Mouse (Mus musculus) myocyte (in vitro differentiated cells): Measurements from ENCODE around the gene Enah. TPM values are rescaled to one million over a fixed set of nuclear protein-coding genes. Genes with fewer than 3 reads are reported as not detected.

Source experiments
- H3K27me3 ChIP-seq: one replicate; pipeline ENCODE4 v1.6.1; 2011; ENCODE audit not compliant: control insufficient read depth, insufficient read depth, insufficient read length
- H3K36me3 ChIP-seq: one replicate; pipeline ENCODE4 v1.6.1; 2011; ENCODE audit not compliant: control insufficient read depth, insufficient read depth
- H3K4me2 ChIP-seq: one replicate; pipeline ENCODE4 v1.6.1; 2011; ENCODE audit warnings: low read depth, control low read depth
- H3K4me3 ChIP-seq: one replicate; pipeline ENCODE4 v1.5.1; 2011; ENCODE audit warnings: mild to moderate bottlenecking, control low read depth, moderate library complexity
- H3K79me2 ChIP-seq: one replicate; pipeline ENCODE4 v1.6.1; 2011; ENCODE audit not compliant: control insufficient read depth, insufficient read depth
- H3ac ChIP-seq: one replicate; pipeline ENCODE4 v1.6.1; 2011; ENCODE audit not compliant: control insufficient read depth, insufficient read length
- CEBPB ChIP-seq: IDR thresholded peaks from 2 replicates; pipeline ENCODE4 v1.6.1; 2011; ENCODE audit warnings: mild to moderate bottlenecking, moderate library complexity; ENCODE audit not compliant: poor library complexity, insufficient read depth, severe bottlenecking
- E2F4 ChIP-seq: IDR thresholded peaks from one replicate; pipeline ENCODE4 v1.6.1; 2011; ENCODE audit warnings: mild to moderate bottlenecking, control low read depth, moderate library complexity; ENCODE audit not compliant: insufficient read depth
- MAX ChIP-seq: IDR thresholded peaks from one replicate; pipeline ENCODE4 v1.6.1; 2011; ENCODE audit warnings: low read depth, mild to moderate bottlenecking, control low read depth
- MYOD1 ChIP-seq, 3 experiments: IDR thresholded peaks; one replicate each; pipeline ENCODE4 v1.6.1; 2011; ENCODE audit warnings: control low read depth in 2 of 3, low read depth in 2 of 3, mild to moderate bottlenecking in 2 of 3, moderate library complexity in 1 of 3; ENCODE audit not compliant: insufficient read length in 2 of 3, control insufficient read depth in 1 of 3
- MYOG ChIP-seq, 3 experiments: IDR thresholded peaks; one replicate each; pipeline ENCODE4 v1.6.1; 2011; ENCODE audit warnings: control low read depth in 2 of 3, low read depth in 2 of 3, mild to moderate bottlenecking in 2 of 3; ENCODE audit not compliant: insufficient read length in 2 of 3, control insufficient read depth in 1 of 3, insufficient read depth in 1 of 3
- POLR2A ChIP-seq: IDR thresholded peaks from one replicate; pipeline ENCODE4 v1.6.1; 2011; ENCODE audit warnings: low read depth, mild to moderate bottlenecking, control low read depth, moderate library complexity; ENCODE audit not compliant: insufficient read length
- POLR2AphosphoS2 ChIP-seq: IDR thresholded peaks from one replicate; pipeline ENCODE4 v1.6.1; 2011; ENCODE audit warnings: low read depth, control low read depth; ENCODE audit not compliant: insufficient read length
- REST ChIP-seq: IDR thresholded peaks from one replicate; pipeline ENCODE4 v1.6.1; 2011; ENCODE audit warnings: mild to moderate bottlenecking, control low read depth, moderate library complexity; ENCODE audit not compliant: insufficient read depth, insufficient read length
- SRF ChIP-seq: IDR thresholded peaks from one replicate; pipeline ENCODE4 v1.6.1; 2011; ENCODE audit warnings: low read depth; ENCODE audit not compliant: control insufficient read depth, insufficient read length
- TCF12 ChIP-seq: IDR thresholded peaks from one replicate; pipeline ENCODE4 v1.6.1; 2011; ENCODE audit warnings: mild to moderate bottlenecking, control low read depth; ENCODE audit not compliant: poor library complexity, insufficient read depth, severe bottlenecking
- TCF3 ChIP-seq: IDR thresholded peaks from one replicate; pipeline ENCODE4 v1.6.1; 2011; ENCODE audit warnings: low read depth, control low read depth; ENCODE audit not compliant: insufficient read length
- USF1 ChIP-seq: IDR thresholded peaks from one replicate; pipeline ENCODE4 v1.6.1; 2011; ENCODE audit warnings: low read depth, mild to moderate bottlenecking, control low read depth, moderate library complexity
- polyA plus RNA-seq: library from polyadenylated mRNA; unstranded; fragments of >200 nt; fragmentation: generic; extraction: Trizol; gene quantifications from one replicate; pipeline ENCODE4 v1.2.1, GENCODE M21; 2012; ENCODE audit warnings: missing spikeins

Enah gene
- polyA plus RNA-seq, 1 experiment = 72.9 TPM

DNA sequence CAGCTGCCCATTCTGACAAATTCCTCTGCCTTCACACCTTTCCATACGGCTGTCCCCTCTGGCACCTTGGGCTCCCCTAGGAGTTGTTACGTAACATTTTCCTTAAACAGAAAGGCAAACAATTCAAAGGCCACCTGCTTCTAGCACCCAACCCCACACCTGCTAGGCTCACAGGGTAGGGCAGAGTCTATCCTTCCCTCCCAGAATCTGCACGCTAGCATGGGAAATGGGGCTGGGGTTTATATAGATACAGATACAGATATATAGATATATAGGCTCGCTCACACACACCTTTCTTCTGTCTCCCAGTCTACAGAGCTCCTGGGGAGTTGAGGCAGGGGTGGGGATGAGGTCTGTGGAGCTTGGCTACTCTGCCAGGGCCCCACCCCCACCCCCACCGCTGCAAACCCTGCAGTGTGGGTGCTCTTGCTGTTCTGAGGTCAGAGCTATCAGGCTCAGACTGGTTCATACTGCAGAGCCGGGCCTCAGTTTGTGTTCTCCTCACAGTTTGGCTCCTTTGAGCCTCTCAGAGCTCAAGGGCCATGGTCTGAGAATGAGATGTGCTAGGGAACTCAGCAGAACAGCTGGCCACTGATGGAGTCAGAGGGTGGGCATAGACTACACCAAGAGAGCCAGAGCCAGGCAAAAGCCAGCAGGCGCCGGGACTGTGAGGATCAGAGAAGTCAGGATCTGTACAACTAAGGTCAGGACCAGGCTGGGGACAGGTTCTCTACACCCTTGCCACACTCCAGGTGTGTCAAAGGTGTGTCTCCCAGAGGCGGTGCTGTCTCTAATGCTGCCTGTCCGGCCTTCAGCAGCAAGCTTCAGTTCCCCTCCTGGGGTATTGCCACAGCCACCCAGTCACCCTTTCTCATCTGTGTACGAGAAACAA lies 154.6 kb downstream of the Enah start:
- no peak for TF ChIP-seq MYOD1 (IDR thresholded peaks at IDR 0.05; ENCODE audit: control insufficient read depth in 1 of 3, insufficient read length in 2 of 3, low read depth in 2 of 3)
- TF ChIP-seq SRF = no peak
- TF ChIP-seq MYOG (IDR thresholded peaks at IDR 0.05; ENCODE audit: control insufficient read depth in 1 of 3, insufficient read depth in 1 of 3, insufficient read length in 2 of 3, low read depth in 2 of 3) = no peak
- TF ChIP-seq TCF12 = no peak
- TF ChIP-seq POLR2A = no peak
- no peak for TF ChIP-seq E2F4
- TF ChIP-seq USF1 = no peak
- no peak for TF ChIP-seq MAX
- TF ChIP-seq REST = no peak
- no peak for TF ChIP-seq POLR2AphosphoS2
- no peak for TF ChIP-seq CEBPB
- no peak for TF ChIP-seq TCF3
- H3K4me3 ChIP-seq = no peak overlapping the region
- H3K27me3 ChIP-seq = no peaks in the 10 kb centered on the region
- no peaks in the 10 kb centered on the region for H3K36me3 ChIP-seq
- no peak overlapping the region for H3ac ChIP-seq
- H3K79me2 ChIP-seq = no peaks in the 10 kb centered on the region
- H3K4me2 ChIP-seq = no peak overlapping the region

DNA sequence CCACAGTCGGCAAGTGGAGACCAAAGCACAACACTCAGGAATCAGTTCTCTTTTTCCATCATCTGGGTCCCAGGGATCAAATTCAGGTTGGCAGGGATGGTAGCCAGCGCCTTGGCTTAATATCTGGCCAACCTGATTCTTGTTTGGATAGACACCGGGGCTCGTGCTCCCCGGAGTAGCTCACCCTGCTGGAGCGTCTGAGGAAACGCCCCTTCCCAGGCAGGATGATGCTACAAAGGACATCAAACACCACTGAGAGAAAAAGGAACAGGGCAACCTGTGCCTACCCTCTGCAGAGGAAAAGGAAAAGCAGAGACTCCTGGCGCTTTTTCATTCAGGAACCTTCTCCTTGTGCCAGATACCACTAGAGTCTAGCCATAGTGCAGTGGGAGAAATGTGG lies 156.4 kb downstream of the Enah start:
- H3K36me3 ChIP-seq = no peaks in the 10 kb centered on the region
- H3K4me3 ChIP-seq = no peak overlapping the region
- no peaks in the 10 kb centered on the region for H3K27me3 ChIP-seq
- TF ChIP-seq USF1 = no peak
- no peak for TF ChIP-seq MAX
- no peak for TF ChIP-seq E2F4
- no peak for TF ChIP-seq POLR2A
- no peak for TF ChIP-seq SRF
- TF ChIP-seq TCF12 = no peak
- TF ChIP-seq REST = no peak
- TF ChIP-seq MYOG (IDR thresholded peaks at IDR 0.05; ENCODE audit: control insufficient read depth in 1 of 3, insufficient read depth in 1 of 3, insufficient read length in 2 of 3, low read depth in 2 of 3) = no peak
- no peak for TF ChIP-seq MYOD1 (IDR thresholded peaks at IDR 0.05; ENCODE audit: control insufficient read depth in 1 of 3, insufficient read length in 2 of 3, low read depth in 2 of 3)
- TF ChIP-seq TCF3 = no peak
- no peaks in the 10 kb centered on the region for H3K79me2 ChIP-seq
- H3ac ChIP-seq = no peak overlapping the region
- H3K4me2 ChIP-seq = no peak overlapping the region

DNA sequence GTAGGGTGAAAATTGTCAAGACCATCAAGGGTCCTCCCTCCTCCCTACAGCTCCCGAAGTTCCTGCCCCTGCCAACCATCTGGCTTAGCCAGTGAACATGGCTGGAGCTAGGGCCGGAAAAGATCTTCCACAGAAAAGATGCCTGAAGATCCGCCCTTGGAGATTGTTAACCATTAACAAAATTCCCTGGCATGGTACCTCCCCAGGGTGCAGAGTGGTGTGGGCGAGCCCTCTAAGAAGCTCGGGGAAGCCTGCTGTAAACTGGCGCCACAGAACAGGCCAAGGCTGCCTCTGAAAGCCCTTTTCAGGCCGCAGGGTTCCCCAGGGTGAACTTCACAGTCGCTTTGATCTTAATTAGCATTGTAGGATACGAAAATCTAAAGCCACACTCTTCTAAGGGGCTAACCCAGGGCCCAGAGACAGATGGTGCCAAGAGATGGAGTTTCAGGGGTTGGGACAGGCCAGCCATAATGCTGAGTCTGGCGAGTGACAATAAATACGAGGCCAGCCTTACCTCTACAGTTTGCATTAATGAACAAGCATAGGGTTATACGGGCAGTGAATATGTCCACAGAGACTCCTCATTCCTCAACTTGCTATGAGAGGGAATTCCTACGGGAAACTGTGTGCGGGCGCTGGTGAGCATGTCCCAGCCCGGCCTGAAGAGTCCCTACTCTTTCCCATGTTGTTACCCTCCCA lies 157.0 kb downstream of the Enah start:
- Histone ChIP-seq H3K36me3 (no peaks in the 10 kb centered on the region), H3K4me2 (no peak overlapping the region), H3K4me3 (no peak overlapping the region), H3ac (no peak overlapping the region), H3K79me2 (no peaks in the 10 kb centered on the region), H3K27me3 (no peaks in the 10 kb centered on the region)
- TF ChIP-seq E2F4 = no peak
- TF ChIP-seq SRF = no peak
- TF ChIP-seq MAX = no peak
- no peak for TF ChIP-seq MYOG (IDR thresholded peaks at IDR 0.05; ENCODE audit: control insufficient read depth in 1 of 3, insufficient read depth in 1 of 3, insufficient read length in 2 of 3, low read depth in 2 of 3)
- TF ChIP-seq CEBPB = no peak
- no peak for TF ChIP-seq USF1
- no peak for TF ChIP-seq TCF3
- no peak for TF ChIP-seq MYOD1 (IDR thresholded peaks at IDR 0.05; ENCODE audit: control insufficient read depth in 1 of 3, insufficient read length in 2 of 3, low read depth in 2 of 3)

DNA sequence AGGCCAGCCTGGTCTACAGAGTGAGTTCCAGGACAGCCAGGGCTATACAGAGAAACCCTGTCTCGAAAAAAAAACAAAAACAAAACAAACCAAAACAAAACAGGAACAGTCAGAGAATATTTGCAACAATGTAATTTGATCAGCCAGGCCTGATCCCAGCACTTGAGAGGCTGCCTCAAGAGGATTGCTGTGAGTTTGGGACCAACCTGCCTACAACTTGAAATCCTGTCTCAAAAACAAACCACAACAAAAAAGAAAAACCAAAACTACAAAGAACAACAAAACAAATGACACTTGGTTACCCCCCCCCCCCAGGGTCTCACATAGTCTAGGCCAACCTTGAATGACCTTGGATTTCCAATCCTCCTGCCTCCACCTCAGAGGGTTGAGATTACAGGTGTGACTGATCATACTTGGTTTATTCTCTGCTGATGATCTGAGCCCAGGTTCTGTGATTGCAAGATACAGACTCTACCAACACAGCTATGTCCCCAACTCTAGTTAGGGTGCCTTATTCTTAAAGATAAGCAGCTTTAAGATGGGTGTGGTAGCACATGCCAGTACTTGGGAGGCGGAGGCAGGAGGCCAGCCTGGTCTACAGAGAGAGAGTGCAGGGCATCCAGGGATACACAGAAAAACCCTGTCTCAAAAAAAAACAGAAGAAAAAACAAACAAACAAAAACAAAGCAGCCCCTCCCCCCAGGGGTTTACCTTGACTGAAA lies 158.4 kb downstream of the Enah start:
- no peaks in the 10 kb centered on the region for H3K36me3 ChIP-seq
- H3ac ChIP-seq = no peak overlapping the region
- TF ChIP-seq REST (no peak), POLR2AphosphoS2 (no peak), MAX (no peak), TCF12 (no peak)
- no peaks in the 10 kb centered on the region for H3K79me2 ChIP-seq
- peak overlapping the region; percentile 29 for H3K4me2 ChIP-seq
- no peak overlapping the region for H3K4me3 ChIP-seq
- H3K27me3 ChIP-seq = no peaks in the 10 kb centered on the region
